Mouse (Mus musculus): ENCODE results near the gene Cd300a. TPM values are rescaled to one million over a fixed set of nuclear protein-coding genes. Genes with fewer than 3 reads are reported as not detected.

Gene Cd300a
- polyA plus RNA-seq, 1 experiment from 2014 or later: 1.1 TPM

- Histone ChIP-seq H3K27me3 (ENCODE audit: control insufficient read depth, insufficient read depth, low read length) (no peaks in the 10 kb centered on the region), H3K36me3 (ENCODE audit: control insufficient read depth, insufficient read depth, low read length) (no peaks in the 10 kb centered on the region), H3K4me1 (ENCODE audit: control insufficient read depth in 2 of 2, insufficient read depth in 2 of 2, low read length in 2 of 2) (peaks cover 4 to 12% of the 10 kb centered on the region in 2 experiments; a peak in 3 of 4 replicates), H3K4me2 (ENCODE audit: low read length) (no peak within 1 kb of the TSS), H3K27ac (replicated peaks in 1 of 2; ENCODE audit: control insufficient read depth in 1 of 2, insufficient read depth in 1 of 2, low read depth in 2 of 2, low read length in 2 of 2) (no peak within 1 kb of the TSS), H3K9ac (ENCODE audit: low read length) (no peak within 1 kb of the TSS), H3K4me3 (ENCODE audit: control insufficient read depth in 1 of 2, insufficient read depth in 1 of 2, low read depth in 1 of 2, low read length in 2 of 2) (no peak within 1 kb of the TSS), H3K9me3 (ENCODE audit: control insufficient read depth, low read length) (no peaks in the 10 kb centered on the region)
- ATAC-seq (ENCODE audit: insufficient number of reproducible peaks, insufficient read depth, low FRiP score, low read depth): no peak
- 25% methylated on average over 6 of the region's 6 CpGs for WGBS
Observed at GRCm38 (mm10) chr11:114934144-114934543, 44.3 kb downstream of the Cd300a start, which contains the start of gene Cd300lb. Gene Cd300lb, minus strand, starts transcription at chr11:114934386.

Other genes starting within 250 kb of the Cd300a start
- gene Rpl38, start 221.5 kb upstream of the Cd300a start, polyA plus RNA-seq (2014; fragmentation: Nextera tagmentation; extraction: Ambion mirVana): 703 and 745 TPM in 2 replicates
- 7.9 and 8.6 TPM in 2 replicates for gene Ttyh2, start 214.6 kb upstream of the Cd300a start, polyA plus RNA-seq (2014; fragmentation: Nextera tagmentation; extraction: Ambion mirVana)
- gene Dnaic2, start 162.6 kb upstream of the Cd300a start, polyA plus RNA-seq (2014; fragmentation: Nextera tagmentation; extraction: Ambion mirVana): 0.35 TPM in 1 of 2 replicates, not detected in the other
- gene Kif19a, start 124.7 kb upstream of the Cd300a start, polyA plus RNA-seq (2014; fragmentation: Nextera tagmentation; extraction: Ambion mirVana): 0.16 and 0.28 TPM in 2 replicates
- not detected in 2 replicates for gene Btbd17, start 94.1 kb upstream of the Cd300a start, polyA plus RNA-seq (2014; fragmentation: Nextera tagmentation; extraction: Ambion mirVana)
- gene Gpr142, start 91.1 kb upstream of the Cd300a start, polyA plus RNA-seq (2014; fragmentation: Nextera tagmentation; extraction: Ambion mirVana): not detected in 2 replicates
- 15.2 and 18.0 TPM in 2 replicates for gene Gprc5c, start 38.9 kb upstream of the Cd300a start, polyA plus RNA-seq (2014; fragmentation: Nextera tagmentation; extraction: Ambion mirVana)
- gene Cd300lb, start 44.3 kb downstream of the Cd300a start, polyA plus RNA-seq (2014; fragmentation: Nextera tagmentation; extraction: Ambion mirVana): 0.39 and 0.54 TPM in 2 replicates
- gene Cd300c, start 79.1 kb downstream of the Cd300a start, polyA plus RNA-seq (2014; fragmentation: Nextera tagmentation; extraction: Ambion mirVana): not detected in 2 replicates
- 0.36 and 0.46 TPM in 2 replicates for gene Cd300ld, start 99.9 kb downstream of the Cd300a start, polyA plus RNA-seq (2014; fragmentation: Nextera tagmentation; extraction: Ambion mirVana)
- 4.1 and 4.2 TPM in 2 replicates for gene Cd300c2, start 111.8 kb downstream of the Cd300a start, polyA plus RNA-seq (2014; fragmentation: Nextera tagmentation; extraction: Ambion mirVana)
- gene Cd300ld2, start 126.2 kb downstream of the Cd300a start, polyA plus RNA-seq (2014; fragmentation: Nextera tagmentation; extraction: Ambion mirVana): not detected in 2 replicates
- not detected in 2 replicates for gene Cd300ld4, start 137.0 kb downstream of the Cd300a start, polyA plus RNA-seq (2014; fragmentation: Nextera tagmentation; extraction: Ambion mirVana)
- not detected in 2 replicates for gene Cd300ld5, start 147.7 kb downstream of the Cd300a start, polyA plus RNA-seq (2014; fragmentation: Nextera tagmentation; extraction: Ambion mirVana)
- gene Cd300ld3, start 158.4 kb downstream of the Cd300a start, polyA plus RNA-seq (2014; fragmentation: Nextera tagmentation; extraction: Ambion mirVana): not detected in 2 replicates
- 0.09 TPM in 1 of 2 replicates, not detected in the other for gene Cd300e, start 172.1 kb downstream of the Cd300a start, polyA plus RNA-seq (2014; fragmentation: Nextera tagmentation; extraction: Ambion mirVana)
- gene Rab37, start 201.4 kb downstream of the Cd300a start, polyA plus RNA-seq (2014; fragmentation: Nextera tagmentation; extraction: Ambion mirVana): 0.78 and 0.89 TPM in 2 replicates
- 0.22 and 0.61 TPM in 2 replicates for gene Cd300lf, start 244.0 kb downstream of the Cd300a start, polyA plus RNA-seq (2014; fragmentation: Nextera tagmentation; extraction: Ambion mirVana)